Mouse (Mus musculus): Measurements from ENCODE around the gene Mrrf.
A peak's percentile ranks its signal among the peaks of the same experiment; 100 is the strongest.

The Mrrf gene

DNA sequence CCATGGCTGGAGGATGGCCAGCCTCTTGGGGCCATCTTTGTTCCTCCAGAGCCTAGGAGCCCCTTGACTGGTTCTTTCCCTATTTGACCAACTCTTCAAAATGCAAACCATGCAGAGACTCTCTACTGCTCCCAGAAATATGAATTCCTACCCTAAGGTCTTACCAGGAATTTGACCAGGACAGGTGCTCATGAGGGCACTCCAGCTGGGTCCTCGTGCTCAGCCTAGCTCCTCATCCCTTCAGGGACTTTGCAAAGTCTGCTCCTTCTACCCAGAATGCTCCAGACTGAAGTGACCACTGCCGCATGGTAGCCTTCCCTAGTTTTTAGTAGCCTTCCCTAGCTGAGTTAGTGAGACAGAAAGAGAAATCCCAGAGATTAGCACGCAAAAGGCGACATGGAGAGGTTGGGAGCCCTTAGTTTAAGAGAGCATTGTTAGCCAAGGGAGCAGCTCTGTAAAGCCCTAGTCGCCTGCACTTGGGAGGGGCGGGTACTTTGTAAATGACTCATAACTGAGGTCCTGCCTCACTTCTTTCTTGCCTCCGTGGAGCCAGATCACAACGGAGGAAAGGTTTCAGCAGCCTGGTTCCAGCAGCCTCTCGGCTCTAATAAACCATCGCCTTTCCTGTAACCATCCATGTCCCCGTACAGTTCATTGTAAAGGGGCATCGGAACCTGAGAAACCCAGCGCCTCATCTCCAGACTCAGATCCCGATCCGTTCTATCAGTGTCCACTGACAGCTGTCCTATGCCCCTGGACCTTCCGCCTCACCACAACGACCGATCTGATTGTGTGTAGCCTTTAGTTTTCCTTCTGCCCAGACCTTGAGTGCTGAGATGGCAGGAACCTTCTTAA lies 65.8 kb downstream of the Mrrf start:
- DNase-seq = no peak

DNA sequence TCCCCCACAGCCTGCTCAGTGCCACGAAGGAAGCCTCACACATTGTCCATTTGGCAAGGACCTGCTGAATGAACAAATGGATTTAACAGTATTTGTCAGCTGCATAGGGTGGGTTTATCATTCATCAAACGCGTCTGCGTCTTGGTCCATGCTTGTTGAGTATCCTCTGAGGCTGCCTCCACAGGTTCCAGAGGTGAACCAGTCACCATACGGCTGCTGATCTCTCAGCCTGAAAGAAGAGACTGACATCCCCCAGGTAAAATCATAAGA lies 66.4 kb downstream of the Mrrf start:
- DNase-seq = no peak

DNA sequence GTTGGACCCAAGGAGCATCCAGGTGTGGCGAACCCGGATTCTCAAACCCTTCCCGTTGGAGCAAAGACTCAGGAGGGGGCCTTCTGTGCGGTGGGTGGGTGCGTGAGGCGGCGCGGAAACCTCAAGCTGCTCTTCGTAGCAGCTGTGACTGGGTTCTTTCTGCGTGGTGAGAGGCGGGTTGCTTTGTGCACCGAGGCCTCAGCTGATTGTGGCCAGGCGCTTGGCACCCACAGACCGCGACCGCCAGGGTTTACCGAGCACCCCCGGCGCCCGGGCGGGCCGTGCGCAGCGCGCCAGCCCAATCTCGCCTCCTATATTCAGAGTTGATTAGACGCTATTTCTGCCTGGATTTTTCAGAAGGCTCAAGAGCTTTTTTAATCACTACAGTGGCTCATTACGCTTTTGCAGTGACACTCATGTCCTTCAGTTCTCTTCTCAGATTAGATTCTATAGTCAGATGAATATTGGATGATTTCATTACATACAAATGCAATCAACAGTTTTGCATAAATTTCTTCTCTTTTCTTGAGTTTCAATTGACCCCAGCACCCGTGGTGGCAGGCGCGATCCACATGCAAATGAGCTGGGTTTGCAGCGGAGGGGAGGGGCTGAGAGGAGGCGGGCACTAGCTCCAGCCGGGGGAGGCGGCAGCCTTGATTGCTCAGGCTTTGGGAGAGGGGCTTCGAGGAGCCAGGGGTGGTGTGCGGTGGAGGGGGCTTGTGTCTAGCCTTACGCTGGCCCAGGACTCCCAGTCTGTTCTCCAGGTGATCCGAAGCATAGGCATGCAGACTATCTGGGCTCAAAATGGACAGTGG lies 67.0 kb downstream of the Mrrf start:
- DNase-seq = peak; percentile 60

DNA sequence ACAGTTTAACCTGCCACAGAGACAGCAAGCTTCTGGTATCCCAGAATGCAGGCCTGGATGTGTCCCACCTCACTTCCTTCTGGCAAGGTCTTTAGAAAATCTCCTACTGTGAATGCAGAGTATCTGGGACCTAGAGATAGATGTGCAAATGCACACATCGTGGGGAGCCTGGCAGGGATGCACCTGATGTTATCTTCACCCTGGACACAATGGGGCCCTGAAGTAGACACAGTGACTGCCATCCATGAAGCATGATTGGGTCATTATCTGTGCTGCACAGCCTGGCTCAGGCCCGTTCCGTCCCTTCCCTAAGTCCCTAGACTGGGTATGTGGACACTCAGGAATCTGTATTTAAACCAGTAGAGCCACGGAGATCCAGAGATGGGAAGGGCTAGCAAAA lies 68.4 kb downstream of the Mrrf start:
- DNase-seq = no peak

DNA sequence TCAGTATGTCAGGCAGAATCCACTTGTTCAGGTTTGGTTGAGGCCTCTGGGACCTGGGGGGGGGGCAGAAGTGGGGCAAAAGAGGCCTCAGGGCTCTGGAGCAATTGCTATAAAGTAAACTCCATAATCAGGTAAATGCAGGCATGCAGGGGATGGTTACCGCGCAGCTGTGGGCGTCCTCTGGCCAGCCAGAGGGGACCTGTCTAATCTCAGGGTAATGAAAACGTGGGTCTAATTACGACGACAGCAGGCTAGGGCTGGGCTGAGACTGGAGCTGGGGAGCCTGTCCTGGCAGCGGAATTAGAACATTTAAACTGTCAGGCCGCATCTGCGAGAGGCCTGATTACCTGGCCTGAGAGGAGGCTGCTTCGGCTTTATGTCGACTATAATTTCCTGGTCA lies 70.9 kb downstream of the Mrrf start:
- no peak for DNase-seq

DNA sequence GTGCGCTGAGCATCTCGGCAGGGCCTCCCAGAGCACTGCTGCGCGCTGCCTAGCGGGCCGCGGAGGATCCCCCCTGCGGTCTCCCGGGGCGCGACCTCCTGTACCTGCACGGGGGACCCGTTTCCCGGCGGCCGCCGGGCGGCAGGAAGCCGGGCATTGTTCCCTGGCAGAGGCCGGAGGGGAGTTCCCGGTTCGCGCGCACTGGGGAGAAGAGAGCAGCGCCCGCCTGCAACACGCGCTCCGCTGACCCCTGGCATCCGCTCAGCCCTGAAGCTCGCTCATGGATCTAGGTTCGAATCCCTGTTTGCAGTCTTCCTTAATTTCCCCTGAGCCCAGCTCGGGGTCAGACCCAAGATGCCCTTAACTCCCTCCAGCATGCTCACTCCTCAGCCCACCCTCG lies 74.6 kb downstream of the Mrrf start:
- no peak for DNase-seq

DNA sequence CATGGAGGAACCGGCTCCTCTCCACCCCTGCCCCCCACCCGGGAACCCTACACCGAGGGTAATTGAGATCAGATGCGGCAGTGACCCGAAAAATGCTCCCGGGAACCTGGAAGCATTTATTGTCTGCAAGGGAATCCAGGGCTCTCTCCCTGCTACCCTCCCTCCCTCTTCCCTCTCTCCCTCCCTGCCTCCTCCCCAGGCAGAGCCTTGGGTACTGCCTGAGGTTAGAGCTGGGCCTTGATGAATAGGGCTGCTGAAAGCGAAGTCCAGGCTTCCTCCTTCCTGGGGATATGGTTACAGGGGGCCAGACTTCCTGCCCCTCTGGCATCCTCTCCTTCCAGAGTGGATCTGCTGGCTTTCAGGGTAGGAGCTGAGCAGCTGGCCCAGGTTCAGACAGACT lies 75.6 kb downstream of the Mrrf start:
- DNase-seq = no peak

DNA sequence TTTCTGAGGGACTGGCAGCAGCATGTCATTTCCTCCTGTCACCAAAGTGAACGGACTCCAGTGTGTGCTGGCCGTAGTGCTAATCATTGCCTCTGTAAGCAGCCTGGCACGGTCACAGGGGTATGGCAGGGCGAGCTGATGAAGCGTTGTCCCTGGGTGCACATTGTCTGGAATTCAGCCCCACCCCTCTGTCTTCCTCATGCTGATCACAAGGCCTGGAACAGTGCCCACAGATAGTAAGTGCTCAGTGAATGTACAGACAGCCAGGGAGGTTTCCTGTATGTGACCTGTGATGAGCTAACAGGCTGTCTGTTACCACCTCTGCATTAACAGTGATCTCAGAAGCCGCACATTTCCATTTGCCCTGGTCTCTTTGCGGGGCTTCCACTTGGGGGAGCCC lies 76.9 kb downstream of the Mrrf start:
- no peak for DNase-seq

DNA sequence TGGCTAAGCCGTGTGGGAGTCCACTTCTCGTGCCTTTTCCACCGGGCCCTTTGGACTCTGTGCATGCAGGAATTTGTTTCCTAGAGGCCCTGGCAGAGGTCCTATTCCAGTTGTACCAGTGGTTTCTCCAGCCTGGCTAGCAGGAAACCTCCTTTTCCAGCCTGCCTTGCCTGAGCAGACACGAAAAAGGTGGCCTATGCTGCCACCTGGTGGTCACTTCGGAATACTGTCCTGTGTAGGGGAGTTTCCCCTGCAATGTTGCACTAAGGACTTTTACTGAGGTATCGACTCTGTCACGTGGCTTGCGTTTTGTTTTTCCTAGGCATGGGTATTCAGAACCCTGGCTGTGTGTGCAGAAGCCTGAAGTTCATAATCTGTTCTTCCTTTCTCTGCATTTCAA lies 77.8 kb downstream of the Mrrf start:
- DNase-seq = peak; percentile 91

DNA sequence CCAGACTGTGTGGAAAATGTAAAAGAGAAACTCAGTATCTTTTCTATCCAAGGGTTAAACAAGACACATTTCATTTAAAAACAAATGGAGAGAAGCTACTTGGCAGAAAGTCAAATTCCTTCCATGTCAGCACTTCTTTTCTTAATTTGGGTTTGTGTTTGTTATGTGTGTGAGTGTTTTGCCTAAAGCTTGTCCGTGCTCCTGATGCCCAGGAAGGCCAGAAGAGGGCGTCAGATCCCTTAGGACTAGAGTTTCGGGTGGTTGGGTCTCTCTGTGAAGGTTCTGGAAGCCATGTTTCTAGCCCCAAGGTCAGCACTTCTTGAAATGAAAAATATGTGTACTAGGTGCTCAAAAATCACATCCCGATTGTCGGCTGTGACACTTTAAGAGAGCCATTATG lies 78.2 kb downstream of the Mrrf start:
- no peak for DNase-seq

DNA sequence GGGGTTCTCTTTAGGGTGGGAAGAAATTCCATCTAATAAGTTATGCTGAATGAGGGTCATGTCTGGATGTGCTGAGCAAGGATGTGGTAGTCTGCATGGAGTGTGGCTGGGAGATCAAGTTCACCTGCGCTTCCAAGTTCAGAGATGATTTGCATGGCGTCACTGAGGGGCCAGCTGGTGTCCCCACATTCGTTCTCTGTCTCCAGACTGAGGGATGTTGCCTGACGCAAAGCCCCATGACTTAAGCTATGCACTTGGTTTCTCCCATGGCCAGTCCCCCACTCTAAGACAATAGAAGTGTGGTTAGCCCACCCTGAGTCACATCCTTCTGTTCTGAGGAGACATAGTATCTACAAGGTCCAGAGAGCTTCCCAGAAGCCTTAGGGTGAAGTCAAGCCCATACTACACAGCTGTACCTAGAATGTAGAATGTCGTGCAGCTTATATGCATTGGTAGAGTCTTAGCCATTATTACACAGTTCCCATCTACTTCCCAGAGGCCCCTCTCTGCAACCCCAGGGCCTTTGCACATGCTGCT lies 79.1 kb downstream of the Mrrf start:
- no peak for DNase-seq

DNA sequence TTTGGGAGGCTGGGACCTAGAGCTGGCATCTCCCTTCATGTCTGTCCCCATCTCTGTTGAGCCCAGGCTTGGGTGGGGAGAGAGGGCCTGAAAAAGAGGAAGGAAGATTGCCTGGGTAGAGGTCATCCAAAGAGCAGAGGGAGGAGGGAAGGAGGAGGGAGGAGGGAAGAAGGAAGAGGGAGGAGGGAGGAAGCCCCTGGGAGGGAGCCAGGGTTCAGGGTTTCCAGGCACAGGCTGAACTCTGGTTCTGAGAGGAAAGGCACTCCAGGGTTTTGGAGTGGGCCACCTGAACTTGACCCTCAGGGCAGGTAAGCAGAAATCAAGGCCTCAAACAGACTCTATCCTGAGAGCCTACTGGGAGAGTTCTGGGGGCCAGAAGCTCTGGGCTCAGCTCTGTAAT lies 80.4 kb downstream of the Mrrf start:
- no peak for DNase-seq

DNA sequence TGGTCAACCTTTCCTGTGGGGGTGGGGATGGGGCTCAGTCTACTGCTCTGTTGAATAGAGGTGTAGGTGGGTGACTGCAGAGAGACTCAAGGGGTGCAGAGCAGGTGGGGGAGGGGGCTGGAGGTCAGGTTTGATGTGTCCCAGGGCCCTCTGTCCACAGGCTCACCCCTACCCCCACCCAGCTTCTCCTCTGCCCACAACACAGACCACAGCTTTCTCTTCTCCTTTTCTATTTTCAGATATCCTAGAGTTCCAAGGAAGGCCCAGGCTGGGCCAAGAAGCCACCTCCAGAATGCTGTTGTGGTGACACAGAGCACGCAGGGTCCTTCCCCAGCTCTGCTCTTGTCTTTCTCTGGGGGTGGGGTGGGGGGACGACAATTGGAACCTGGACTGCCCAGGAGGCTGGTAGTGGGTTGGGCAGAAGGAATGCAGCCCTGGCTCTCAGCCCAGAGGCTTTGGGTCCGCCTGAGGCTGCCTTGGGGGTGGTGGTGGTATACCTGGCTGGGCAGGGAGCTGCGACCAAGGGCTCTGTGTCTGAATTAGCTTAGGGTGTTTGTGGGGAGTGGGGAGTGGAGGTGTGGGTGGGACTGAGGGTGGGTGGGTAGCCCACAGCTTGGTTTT lies 80.9 kb downstream of the Mrrf start:
- no peak for DNase-seq

DNA sequence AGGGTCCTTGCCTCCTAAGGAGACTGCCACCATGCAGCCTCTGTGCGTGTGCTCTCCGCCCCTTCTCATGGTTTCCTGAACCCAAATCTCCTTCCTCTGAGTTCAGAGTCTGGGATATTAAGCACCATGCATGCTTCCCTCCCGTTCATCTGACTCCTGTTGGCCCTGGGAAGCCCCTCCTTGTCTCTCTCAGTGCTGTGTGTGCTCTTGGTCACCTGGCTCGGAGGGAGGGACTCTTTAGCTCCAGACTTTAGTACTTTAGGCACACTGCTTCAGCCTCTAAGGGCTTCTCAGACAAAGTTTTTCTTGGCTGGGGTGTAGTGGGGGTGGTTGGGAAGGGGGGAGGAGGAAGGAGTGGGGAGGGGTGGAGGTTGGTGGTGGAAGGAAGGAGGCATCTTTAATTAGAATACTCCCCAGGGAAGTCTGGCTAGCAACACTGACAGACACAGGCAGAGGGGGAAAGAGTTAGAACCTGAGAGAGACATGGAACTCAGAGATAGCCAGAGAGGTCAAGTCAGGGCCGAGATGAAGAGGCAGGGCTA lies 81.6 kb downstream of the Mrrf start:
- no peak for DNase-seq

DNA sequence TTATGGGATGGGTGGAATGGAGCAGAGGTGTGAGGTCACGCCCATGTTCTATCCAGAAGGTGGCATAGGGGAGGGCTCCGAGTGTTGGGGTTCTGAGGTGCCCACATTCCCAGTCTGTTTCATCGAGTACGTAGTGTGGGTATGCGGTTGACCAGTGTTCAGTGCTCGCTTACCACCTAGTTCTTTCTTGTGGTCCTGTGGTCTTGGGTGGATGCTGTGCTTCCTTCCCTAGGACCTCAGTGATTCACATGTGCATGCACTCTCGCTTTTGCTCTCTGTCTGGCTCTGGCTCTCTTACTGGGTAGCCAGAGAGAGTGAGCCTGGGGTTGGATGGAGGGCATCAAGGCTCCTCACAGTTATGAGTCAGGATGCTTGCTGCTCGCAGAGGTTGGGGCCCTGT lies 83.9 kb downstream of the Mrrf start:
- DNase-seq = no peak

DNA sequence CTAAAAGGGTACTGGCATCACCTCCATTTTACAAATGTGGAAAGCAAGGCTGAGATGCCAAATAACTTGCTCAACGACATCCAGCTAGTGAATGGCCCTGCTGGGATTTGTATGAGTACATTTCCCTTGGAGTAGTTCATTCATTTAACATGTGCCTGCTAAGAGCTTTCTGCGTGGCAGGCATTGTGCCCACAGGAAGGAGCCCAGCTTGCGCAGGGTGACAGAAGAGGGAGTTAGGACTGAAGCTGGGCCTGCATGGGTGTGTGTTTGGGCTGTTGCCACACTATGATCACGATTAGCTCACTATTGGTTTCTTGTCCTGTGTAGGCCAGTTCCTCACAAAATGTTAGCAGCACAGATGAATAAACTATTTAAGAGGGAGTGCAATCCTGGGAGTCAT lies 84.7 kb downstream of the Mrrf start:
- DNase-seq = no peak

DNA sequence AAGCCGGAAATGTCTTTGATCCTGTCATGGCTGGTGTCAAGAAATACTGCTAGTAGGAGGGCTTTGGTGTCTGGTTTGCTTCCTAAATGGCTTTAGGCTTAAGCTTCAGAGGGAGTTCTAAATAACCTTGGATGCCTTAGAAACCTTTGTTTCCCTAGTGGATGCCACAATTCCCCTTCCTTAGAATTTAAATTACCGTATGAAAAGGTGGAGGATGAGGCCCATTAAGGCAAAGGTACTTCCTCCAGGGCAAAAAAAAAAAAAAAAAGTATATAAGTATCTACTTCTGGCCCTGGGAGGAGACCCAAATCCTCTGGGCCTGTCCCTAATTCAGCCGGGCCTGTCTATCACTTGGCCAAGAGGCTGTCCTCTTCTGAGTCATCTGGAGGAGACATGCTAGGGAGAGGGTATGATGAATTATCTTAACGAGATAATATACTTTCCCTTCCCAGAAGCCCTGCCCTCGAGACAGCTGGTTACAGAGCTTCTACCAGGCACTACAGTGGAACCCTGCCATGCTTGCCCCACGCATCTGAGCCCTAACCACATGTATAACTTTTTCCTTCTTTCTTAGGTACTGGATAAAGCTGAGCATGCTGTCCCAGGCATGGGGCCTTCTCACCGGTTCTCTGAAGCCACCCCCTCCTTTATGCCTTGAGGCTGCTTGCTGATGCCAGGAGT lies 86.1 kb downstream of the Mrrf start:
- DNase-seq = no peak

DNA sequence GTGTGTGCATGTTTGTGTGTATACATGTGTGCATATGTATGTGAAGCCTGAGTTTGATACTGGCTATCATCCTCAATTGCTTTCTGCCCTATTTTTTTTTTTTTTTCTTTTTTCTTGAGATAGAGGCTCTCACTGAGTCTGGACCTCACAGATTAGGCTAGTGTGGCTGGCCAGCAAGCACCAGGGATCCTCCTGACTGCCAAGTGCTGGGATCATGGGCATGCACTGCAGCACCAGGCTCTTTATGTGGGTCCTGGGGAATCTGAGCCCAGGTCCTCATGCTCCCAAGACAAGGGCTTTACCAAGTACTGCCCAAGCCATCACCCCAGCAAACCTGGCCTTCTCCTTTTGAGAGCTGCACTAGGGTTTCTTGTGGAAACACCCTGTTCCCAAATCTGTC lies 87.2 kb downstream of the Mrrf start:
- DNase-seq = no peak

DNA sequence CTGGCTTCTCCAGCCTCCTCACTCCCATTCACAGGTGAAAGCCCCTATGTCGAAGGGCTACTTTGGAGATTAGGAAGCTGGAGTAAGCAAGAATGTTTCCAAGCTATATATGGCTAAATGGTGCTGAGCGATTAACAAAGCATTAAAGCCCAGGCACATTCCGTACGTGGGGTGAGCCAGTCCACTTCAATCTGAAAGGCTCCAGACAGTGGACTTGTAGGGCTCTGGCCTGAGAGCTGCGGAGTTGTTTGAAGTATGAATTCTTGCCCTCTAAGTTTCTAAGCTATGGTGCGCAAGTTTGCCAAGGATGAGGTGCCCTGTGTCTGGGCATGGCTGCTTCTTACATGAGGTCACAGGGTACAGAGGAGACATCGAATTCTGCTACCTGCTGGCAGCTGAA lies 88.0 kb downstream of the Mrrf start:
- no peak for DNase-seq

DNA sequence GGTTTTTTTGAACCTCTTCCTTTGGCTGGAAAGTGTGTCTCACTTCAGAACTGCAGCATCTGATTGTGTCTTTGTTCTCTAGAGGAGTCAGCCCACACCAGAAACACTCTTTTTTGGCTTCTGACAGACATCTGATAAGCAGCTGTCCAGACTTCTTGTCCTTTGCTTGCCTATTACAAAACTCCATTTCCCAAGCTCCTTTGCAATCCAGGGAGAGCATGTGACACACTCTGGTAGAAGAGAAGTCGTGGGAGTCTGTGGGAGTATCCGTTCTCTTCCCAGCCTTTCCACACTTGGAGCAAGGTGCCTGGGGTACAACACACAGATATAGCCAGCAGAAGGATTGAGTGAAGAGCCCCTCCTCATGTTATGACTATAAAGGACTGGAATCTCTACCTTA lies 88.4 kb downstream of the Mrrf start:
- no peak for DNase-seq

DNA sequence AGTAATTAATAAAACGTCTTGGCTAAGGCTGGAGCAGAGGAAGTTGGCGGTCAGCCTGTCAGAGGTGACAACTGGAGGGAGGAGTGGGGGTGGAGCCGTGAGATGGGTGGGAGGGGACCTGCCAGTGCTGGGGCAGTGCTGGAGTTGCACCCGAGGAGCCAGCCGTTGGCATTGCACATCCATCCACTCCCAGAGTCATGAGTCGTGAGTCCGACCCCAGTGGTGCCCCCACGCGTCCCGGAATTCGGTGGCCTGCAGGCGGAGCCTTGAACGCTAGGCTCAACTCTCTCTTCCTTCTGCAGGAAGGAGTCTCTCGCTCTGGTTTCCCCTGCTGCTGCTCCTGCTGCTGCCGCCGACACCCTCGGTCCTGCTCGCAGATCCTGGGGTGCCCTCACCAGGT lies 94.2 kb downstream of the Mrrf start, which contains the start of gene Ptgs1:
TSS of gene Ptgs1 (plus strand) at position 61 of the 400 bp plus-strand sequence.
- no peak for DNase-seq

DNA sequence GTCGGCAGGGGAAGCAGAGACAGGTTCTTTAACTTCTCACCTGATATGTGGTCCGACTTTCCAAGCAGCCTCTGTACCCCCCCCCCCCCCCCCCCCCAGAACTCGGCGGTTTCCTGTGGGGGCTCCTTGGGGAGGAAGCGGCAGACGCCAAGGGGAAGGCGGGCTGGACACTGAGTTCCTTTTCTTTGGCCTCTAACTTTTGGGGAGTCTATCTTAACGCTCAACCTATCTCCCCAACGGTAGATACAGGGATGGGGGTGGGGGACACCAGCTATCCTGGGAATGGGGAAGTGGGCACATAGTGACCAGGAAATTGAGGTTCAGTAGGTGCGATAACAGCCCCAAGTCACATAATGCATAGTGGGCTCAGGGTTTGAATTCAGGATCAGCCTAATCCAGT lies 94.8 kb downstream of the Mrrf start:
- no peak for DNase-seq

All from right cerebral cortex, postnatal 4 days (tissue).